Mouse (Mus musculus): ENCODE results near the gene Gbe1.

The Gbe1 gene

DNA sequence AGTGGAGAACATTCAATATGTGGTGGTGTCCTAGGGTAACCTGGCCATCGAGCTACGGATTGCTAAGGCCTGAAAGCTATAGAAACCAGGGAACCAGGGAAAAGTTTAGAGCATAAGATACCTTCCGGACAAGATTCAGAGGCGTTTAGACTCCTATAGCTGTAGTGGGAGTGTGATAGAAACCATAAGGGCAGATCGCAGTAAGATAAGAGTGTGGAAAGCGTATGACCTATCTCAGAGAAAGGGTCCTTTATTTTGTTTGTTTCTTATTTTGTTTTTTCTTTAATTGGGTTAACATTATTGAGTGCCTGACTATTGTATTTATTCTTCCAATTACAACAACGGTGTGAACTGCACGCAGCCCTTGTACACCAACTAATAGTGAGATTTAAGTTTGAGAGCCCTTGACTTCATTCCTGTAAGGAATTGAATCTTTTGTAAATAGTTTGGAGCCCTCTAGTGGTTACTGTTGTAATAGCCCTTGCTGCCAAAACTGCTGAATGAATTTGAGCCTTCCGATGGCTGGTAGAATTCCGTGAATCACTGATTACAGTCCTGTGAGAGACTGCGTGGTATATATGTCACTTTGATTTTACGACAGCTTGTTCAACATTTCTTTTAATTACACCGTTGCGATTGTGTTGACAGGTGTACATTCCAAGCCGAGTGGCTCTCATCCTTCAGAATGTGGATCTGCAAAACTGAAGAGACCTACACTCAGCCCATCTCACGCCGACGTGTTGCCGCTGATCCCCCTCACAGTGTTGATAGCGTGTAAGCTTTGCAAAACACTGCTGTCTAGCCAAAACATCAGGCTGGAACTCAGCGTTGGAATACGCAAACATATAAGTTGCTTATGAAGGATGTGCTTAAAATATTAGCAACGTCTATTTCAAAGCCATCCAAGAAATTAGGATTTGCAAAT is 254.9 kb downstream of the Gbe1 start:
- DNase-seq (ENCODE audit: low spot score): no peak

DNA sequence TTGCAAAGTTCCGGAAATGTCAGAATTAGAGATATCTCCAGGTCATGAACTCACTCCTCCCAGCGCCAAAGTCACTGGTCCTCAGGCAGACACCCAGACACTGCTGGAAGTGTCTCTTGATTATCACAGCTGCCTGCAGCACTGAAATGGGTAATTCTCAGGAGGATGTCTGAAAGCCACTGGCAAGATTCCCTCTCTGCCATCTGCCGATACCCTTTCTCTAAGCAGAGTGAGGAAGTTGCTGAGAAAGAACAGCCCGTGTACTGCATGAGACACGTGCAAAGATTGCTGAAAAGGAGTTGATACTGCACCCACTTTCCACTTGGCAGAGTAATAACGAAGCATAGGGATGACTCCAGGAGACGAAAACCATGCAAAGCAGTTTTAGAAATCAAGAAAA is 272.2 kb downstream of the Gbe1 start:
- no peak for DNase-seq (ENCODE audit: low spot score)

DNA sequence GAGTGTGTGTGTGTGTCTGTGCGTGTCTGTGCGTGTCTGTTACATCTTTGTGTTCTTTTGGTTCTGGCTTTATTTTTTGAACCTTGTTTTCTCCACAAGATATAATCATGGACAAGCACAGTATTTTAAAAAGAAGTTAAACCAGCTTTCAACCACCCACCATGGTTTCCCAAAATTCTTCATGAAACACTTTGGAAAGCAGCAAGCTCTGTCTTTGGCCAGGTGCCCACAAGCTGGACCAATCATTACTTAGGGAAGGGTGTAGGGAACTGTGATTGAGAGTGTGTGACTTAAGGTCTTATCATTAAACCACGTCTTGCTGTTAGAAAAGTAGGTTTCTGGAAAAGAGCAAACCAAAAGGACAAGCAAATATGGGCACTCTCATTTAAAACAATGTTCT is 288.6 kb downstream of the Gbe1 start:
- no peak for DNase-seq (ENCODE audit: low spot score)

DNA sequence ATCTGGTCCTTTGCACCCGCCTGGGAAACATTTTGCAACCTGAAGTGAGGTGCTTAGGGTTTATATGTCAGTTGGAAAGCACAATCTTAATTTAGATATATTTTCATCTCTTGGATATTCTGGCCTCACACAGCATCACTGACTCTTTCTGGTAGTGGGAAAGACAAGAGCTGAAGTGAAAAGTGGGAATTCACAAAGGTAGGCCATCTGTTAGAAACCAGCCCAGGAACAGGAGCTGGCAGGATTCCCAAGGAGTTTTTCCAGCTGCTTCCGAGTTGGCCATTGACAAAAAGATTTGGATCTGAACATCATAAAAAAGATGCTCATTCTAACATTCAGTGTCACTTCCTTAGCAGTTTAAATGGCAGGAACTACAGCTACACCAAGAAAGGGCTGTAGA is 294.6 kb downstream of the Gbe1 start:
- no peak for DNase-seq (ENCODE audit: low spot score)

DNA sequence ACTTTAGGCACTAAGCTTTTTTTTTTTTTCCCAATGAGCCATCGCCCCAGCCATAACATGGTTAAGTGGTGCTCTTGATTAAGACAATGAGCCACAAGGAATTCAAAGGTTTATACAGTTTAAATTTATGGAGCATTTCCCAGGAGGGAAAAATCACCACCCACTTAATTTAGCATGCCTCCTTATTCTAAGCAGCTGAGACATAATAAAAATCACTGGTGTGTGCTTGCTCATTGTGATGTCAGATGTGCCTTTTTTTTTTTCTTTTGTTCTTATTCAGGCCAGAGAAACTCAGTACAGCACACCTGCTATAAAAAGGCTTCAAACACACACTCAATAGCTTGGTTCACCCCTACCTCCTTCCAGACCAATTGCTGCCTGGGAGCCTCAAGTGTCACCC is 303.9 kb downstream of the Gbe1 start:
- no peak for DNase-seq (ENCODE audit: low spot score)

DNA sequence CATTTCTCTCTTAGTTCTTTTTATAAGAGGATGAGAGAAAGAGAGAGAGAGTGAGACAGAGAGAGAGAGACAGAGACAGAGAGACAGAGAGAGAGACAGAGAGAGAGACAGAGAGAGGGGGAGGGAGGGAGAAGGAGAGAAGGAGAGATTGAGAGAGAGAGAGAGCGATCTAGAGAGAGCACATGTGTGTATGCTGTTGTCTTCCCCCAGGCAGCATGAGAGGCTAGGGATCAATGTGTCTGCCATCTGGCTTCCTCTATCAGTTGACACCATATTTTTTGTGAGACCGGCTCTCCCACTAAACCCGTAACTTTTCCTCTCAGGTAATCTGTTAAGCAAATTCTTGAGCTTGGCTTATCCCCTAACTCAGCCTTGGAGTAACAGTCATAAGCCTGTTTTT is 304.4 kb downstream of the Gbe1 start:
- no peak for DNase-seq (ENCODE audit: low spot score)

Measured in ovary, postnatal 10 days (tissue).